Mouse (Mus musculus): ENCODE results near the gene Pink1. TPM values are rescaled to one million over a fixed set of nuclear protein-coding genes. Genes with fewer than 3 reads are reported as not detected.

Pink1 gene
- 50.5 and 57.0 TPM in 2 replicates for polyA plus RNA-seq (2015; fragmentation: Nextera tagmentation; extraction: Ambion mirVana)

GRCm38 (mm10) chr4:138326077-138326695 lies at the start of gene Pink1:
Gene Pink1 (minus strand): TSS chr4:138326307.
- peak within 1 kb of the TSS; percentile 95 for H3K4me3 ChIP-seq
- H3K9ac ChIP-seq, result peak within 1 kb of the TSS; percentile 95
- H3K27ac ChIP-seq, result peak within 1 kb of the TSS; percentile 96
- ATAC-seq (ENCODE audit: low FRiP score, low read depth), result peak; percentile 71
- H3K36me3 ChIP-seq, result no peaks in the 10 kb centered on the region
- peaks cover 5% of the 10 kb centered on the region; the same call in 1 of the 2 replicates for H3K9me3 ChIP-seq
- peaks cover 5% of the 10 kb centered on the region for H3K27me3 ChIP-seq
- peaks cover 7% of the 10 kb centered on the region; the same call in 1 of the 2 replicates for H3K4me1 ChIP-seq
- WGBS, result 3% methylated on average over 41 of the region's 41 CpGs
- peak within 1 kb of the TSS; percentile 66 for H3K4me2 ChIP-seq (replicated peaks)

DNA sequence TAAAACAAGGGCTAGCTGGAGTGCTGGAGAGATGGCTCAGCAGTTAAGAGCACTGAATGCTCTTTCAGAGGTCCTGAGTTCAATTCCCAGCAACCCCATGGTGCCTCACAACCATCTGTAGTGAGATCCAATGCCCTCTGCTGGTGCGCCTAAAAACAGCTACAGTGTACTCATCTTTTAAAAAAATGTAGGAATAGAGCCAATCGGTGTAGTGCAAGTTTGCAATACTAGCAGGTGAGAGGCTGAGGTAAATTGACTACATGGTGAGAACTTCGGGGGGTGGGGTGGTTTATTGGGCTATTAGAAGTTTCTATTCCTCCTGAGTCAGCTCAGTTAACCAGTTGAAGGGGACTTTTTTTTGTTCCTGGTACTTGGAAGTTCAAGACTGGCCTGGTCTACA lies 49.0 kb upstream of the Pink1 start:
- Histone ChIP-seq H3K9me3 (no peaks in the 10 kb centered on the region), H3K36me3 (no peaks in the 10 kb centered on the region), H3K4me2 (replicated peaks) (no peak overlapping the region), H3K9ac (no peak overlapping the region), H3K4me3 (no peak overlapping the region), H3K4me1 (no peaks in the 10 kb centered on the region), H3K27ac (no peak overlapping the region), H3K27me3 (peaks cover 11% of the 10 kb centered on the region; the same call in 1 of the 2 replicates)
- no peak for ATAC-seq (ENCODE audit: low FRiP score, low read depth)
- 77% methylated on average over 3 of the region's 3 CpGs for WGBS

- Histone ChIP-seq H3K27me3 (peaks cover 28% of the 10 kb centered on the region), H3K4me1 (peaks cover 17% of the 10 kb centered on the region), H3K4me2 (replicated peaks) (no peak overlapping the region), H3K9me3 (no peaks in the 10 kb centered on the region), H3K9ac (no peak overlapping the region), H3K4me3 (no peak overlapping the region), H3K27ac (no peak overlapping the region), H3K36me3 (no peaks in the 10 kb centered on the region)
- 76% methylated on average over 5 of the region's 5 CpGs for WGBS
- no peak for ATAC-seq (ENCODE audit: low FRiP score, low read depth)
These were observed 44.9 kb upstream of the Pink1 start for GRCm38 (mm10) chr4:138370996-138371516.

GRCm38 (mm10) chr4:138368498-138369260 lies 42.6 kb upstream of the Pink1 start:
- H3K27me3 ChIP-seq, result peaks cover 31% of the 10 kb centered on the region
- no peak for ATAC-seq (ENCODE audit: low FRiP score, low read depth)
- H3K36me3 ChIP-seq, result no peaks in the 10 kb centered on the region
- H3K4me2 ChIP-seq (replicated peaks), result peak overlapping the region; percentile 69
- H3K4me3 ChIP-seq, result no peak overlapping the region
- H3K27ac ChIP-seq, result no peak overlapping the region
- WGBS, result 81% methylated on average over 12 of the region's 12 CpGs
- peaks cover 17% of the 10 kb centered on the region for H3K4me1 ChIP-seq
- H3K9ac ChIP-seq, result no peak overlapping the region
- no peaks in the 10 kb centered on the region for H3K9me3 ChIP-seq

DNA sequence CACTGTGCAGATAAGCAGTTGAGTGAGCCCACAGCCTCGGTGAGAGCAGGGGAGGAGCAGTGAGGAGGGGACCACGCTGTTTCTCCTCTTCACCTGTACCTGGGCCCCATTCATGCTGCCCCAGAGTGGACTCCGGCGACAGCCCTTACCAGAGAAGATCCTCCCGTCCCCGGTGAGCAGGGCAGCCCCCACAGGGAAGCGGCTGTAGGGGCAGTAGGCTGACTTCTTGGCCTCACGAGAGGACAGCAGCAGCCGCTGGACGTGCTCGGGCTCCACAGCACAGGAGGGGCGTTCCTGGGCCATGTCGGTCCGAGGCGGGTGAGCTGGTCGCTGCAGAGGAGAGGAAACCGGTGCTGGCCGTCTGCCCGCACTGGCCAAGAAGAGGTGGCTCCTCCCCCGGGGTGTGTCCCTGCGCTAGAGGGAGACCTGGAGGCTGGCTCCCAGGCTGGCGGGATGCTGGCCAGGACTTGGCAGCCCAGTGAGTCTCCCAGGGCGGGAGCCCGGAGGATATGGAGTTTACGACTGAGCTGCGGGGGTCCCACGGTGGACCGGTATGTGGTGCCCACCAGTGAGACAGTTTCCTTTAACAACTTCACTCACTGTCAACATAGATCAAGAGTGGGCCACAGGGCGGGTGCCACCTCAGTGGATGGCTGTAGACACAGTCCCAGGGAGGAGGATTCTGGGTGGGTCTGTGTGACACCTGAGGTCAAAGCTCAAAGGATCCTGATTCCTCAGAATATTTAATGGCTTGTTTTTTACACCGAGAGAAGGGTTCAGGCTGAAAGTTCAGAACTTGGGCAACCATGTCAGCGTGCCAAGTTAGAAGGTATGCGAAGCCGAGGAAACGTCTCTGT lies 41.8 kb upstream of the Pink1 start, which contains the start of gene Cda:
Gene Cda, minus strand, starts transcription at position 352 of the 857 bp plus-strand sequence.
- no peaks in the 10 kb centered on the region for H3K9me3 ChIP-seq
- no peaks in the 10 kb centered on the region for H3K36me3 ChIP-seq
- no peak within 1 kb of the TSS; the same call in 1 of the 2 replicates for H3K27ac ChIP-seq
- H3K9ac ChIP-seq, result peak within 1 kb of the TSS; percentile 54
- peaks cover 17% of the 10 kb centered on the region for H3K4me1 ChIP-seq
- peaks cover 31% of the 10 kb centered on the region for H3K27me3 ChIP-seq
- peak; percentile 74 for ATAC-seq (ENCODE audit: low FRiP score, low read depth)
- H3K4me2 ChIP-seq (replicated peaks), result peak within 1 kb of the TSS; percentile 69
- 5% methylated on average over 34 of the region's 34 CpGs for WGBS
- peak within 1 kb of the TSS; percentile 35 for H3K4me3 ChIP-seq

GRCm38 (mm10) chr4:138366561-138366960 lies 40.5 kb upstream of the Pink1 start:
- Histone ChIP-seq H3K9ac (no peak overlapping the region), H3K36me3 (no peaks in the 10 kb centered on the region), H3K9me3 (no peaks in the 10 kb centered on the region), H3K4me3 (no peak overlapping the region), H3K4me1 (peaks cover 17% of the 10 kb centered on the region), H3K27me3 (peaks cover 38% of the 10 kb centered on the region), H3K4me2 (replicated peaks) (no peak overlapping the region), H3K27ac (no peak overlapping the region)
- 84% methylated on average over 2 of the region's 2 CpGs for WGBS
- no peak for ATAC-seq (ENCODE audit: low FRiP score, low read depth)

DNA sequence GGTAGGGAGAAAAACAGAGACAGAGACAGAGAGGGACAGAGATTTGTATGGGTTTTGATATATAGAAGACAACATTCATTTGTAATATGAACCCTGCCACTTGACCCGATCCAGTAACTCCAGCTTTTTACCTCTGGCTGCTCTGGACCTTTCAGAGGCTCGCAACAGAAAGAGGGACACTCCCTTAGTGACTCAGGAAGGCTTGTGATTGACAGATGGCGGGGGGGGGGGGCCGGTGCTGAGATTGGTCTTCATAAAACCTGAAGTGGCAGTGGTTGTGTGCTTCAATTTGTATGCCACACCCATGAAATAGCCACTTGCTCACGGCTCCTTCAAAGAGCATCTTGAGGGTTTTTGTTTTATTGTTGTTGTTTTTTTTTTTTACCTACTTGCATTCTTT lies 37.4 kb upstream of the Pink1 start:
- no peak for ATAC-seq (ENCODE audit: low FRiP score, low read depth)
- 47% methylated on average over 5 of the region's 5 CpGs for WGBS
- no peaks in the 10 kb centered on the region for H3K9me3 ChIP-seq
- H3K4me3 ChIP-seq, result no peak overlapping the region
- H3K4me1 ChIP-seq, result peaks cover 15% of the 10 kb centered on the region
- H3K27me3 ChIP-seq, result peaks cover 40% of the 10 kb centered on the region
- H3K4me2 ChIP-seq (replicated peaks), result no peak overlapping the region
- no peak overlapping the region for H3K27ac ChIP-seq
- H3K36me3 ChIP-seq, result no peaks in the 10 kb centered on the region
- H3K9ac ChIP-seq, result no peak overlapping the region

DNA sequence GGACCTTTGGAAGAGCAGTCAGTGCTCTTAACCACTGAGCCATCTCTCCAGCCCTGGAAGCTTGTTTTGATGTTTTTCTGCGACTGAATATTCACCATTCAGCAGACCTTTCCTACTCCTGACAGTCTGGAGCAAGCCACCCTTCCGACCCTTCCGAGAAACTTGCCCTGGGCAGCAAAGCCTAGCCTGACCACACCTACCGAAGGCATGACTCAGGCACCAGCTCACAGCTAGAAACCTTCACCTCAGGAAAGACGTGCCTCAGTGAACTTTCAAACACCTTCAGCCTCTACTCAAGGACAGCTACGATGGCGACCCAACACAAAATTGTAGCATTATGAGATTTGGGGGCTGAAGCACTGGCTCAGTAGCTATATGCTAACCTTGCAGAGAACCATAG lies 36.8 kb upstream of the Pink1 start:
- Histone ChIP-seq H3K4me3 (no peak overlapping the region), H3K27me3 (peaks cover 35% of the 10 kb centered on the region), H3K36me3 (no peaks in the 10 kb centered on the region), H3K27ac (no peak overlapping the region), H3K9ac (no peak overlapping the region), H3K4me2 (replicated peaks) (no peak overlapping the region), H3K9me3 (no peaks in the 10 kb centered on the region), H3K4me1 (peaks cover 9% of the 10 kb centered on the region)
- ATAC-seq (ENCODE audit: low FRiP score, low read depth), result no peak
- 81% methylated on average over 7 of the region's 7 CpGs for WGBS

DNA sequence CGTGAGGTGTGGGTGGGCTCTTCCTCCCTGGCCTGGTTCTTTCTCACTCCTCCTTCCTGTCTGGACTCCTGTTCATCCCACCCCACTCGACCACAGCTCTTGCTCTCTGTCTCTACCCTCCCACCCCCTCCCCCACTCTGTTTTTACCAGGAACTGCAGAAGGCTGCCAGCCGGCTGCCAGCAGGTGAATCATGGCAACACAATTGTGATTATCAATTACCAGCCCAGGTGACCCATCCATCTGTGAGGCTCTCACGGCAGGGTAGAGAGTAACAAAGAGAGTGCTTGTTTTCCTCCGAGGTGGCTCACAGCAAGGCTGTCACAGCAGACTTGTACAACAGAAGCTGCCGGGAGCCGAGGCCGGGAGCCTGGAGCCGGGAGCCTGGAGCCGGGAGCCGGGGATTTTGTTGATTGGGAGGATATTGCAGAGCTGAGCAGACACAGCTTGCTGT lies 35.3 kb upstream of the Pink1 start:
- Histone ChIP-seq H3K4me3 (no peak overlapping the region), H3K9ac (no peak overlapping the region), H3K27me3 (peaks cover 25% of the 10 kb centered on the region), H3K27ac (no peak overlapping the region), H3K4me2 (replicated peaks) (no peak overlapping the region), H3K36me3 (no peaks in the 10 kb centered on the region), H3K4me1 (no peaks in the 10 kb centered on the region), H3K9me3 (no peaks in the 10 kb centered on the region)
- no peak for ATAC-seq (ENCODE audit: low FRiP score, low read depth)
- 13% methylated on average over 11 of the region's 11 CpGs for WGBS

DNA sequence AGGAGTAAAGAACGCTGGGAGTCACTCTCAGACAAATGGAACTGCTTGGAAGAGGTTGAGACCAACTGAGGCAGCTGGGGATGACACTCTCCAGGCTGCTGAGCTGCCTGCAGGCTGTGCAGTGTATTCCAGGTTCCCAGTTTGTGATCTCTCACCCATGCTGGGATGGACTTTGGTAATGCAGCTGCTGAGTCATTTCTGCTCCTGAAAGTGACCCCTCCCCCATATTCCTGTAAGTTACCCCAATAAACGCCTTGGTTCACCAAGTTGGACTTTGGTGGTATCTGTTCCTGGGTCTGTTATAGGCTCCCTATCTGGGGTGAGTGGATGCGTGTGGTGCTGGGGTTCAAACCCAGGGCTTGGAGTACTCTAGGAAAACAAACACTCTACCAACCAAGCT lies 32.1 kb upstream of the Pink1 start:
- no peaks in the 10 kb centered on the region for H3K4me1 ChIP-seq
- no peak overlapping the region for H3K4me3 ChIP-seq
- no peak for ATAC-seq (ENCODE audit: low FRiP score, low read depth)
- no peak overlapping the region for H3K27ac ChIP-seq
- no peaks in the 10 kb centered on the region for H3K9me3 ChIP-seq
- no peak overlapping the region for H3K9ac ChIP-seq
- no peak overlapping the region for H3K4me2 ChIP-seq (replicated peaks)
- no peaks in the 10 kb centered on the region for H3K36me3 ChIP-seq
- 64% methylated on average over 3 of the region's 3 CpGs for WGBS
- H3K27me3 ChIP-seq, result peaks cover 19% of the 10 kb centered on the region

DNA sequence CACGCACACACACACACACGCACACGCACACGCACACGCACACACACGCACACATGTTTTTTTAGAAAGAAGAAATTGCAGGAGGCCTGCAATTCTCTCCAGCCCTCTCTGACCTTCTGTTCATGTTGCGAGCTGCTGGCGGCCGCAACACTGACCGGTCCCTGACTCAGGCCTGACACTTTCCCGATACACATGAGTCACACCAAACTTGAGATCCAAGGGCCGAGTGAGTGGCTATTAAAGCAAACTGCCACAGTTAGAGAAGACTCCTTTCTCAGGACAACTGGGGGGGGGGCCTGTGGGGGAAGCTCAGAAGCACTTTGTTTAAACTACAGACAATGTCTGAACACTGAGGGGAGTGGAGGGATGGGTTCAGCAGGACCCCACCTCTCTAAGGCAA lies 30.4 kb upstream of the Pink1 start:
- Histone ChIP-seq H3K9ac (no peak overlapping the region), H3K27ac (no peak overlapping the region), H3K9me3 (peaks cover under 1% of the 10 kb centered on the region; the same call in 1 of the 2 replicates), H3K4me3 (no peak overlapping the region), H3K27me3 (peaks cover 11% of the 10 kb centered on the region), H3K36me3 (no peaks in the 10 kb centered on the region), H3K4me2 (replicated peaks) (no peak overlapping the region), H3K4me1 (no peaks in the 10 kb centered on the region)
- no peak for ATAC-seq (ENCODE audit: low FRiP score, low read depth)
- WGBS, result 87% methylated on average over 12 of the region's 12 CpGs
